Mouse (Mus musculus) hindbrain, postnatal 0 days (tissue): Measurements from ENCODE around the gene Cers6. TPM values are rescaled to one million over a fixed set of nuclear protein-coding genes. Genes with fewer than 3 reads are reported as not detected.

Experiments
- ATAC-seq: fragments of 200-750 bp; cut with Nextera tagmentation; 2 replicates; pipeline ENCODE4 v1.8.0; 2017; ENCODE audit warnings: mild to moderate bottlenecking, moderate TSS enrichment, moderate library complexity
- DNase-seq: peaks from one replicate; pipeline ENCODE4 v3.0.0-alpha.2; 2015; ENCODE audit warnings: low spot score
- H3K27ac ChIP-seq: fragments of 300-500 bp; sonication (generic); 2 replicates; pipeline ENCODE4 v1.5.1; 2014; ENCODE audit warnings: mild to moderate bottlenecking
- H3K27me3 ChIP-seq: fragments of 300-500 bp; sonication (generic); 2 replicates; pipeline ENCODE4 v1.6.1; 2014; ENCODE audit warnings: low read length, mixed read lengths; ENCODE audit not compliant: insufficient read depth
- H3K36me3 ChIP-seq: fragments of 300-500 bp; sonication (generic); 2 replicates; pipeline ENCODE4 v1.6.1; 2014; ENCODE audit warnings: low read length, mixed read lengths; ENCODE audit not compliant: insufficient read depth
- H3K4me1 ChIP-seq: fragments of 300-500 bp; sonication (generic); 2 replicates; pipeline ENCODE4 v1.6.1; 2014; ENCODE audit warnings: antibody characterized with exemption, low read length, mixed read lengths; ENCODE audit not compliant: insufficient read depth
- H3K4me2 ChIP-seq: fragments of 300-500 bp; sonication (generic); 2 replicates; pipeline ENCODE4 v1.6.1; 2014; ENCODE audit warnings: low read depth, mild to moderate bottlenecking, low read length, moderate library complexity, mixed read lengths
- H3K4me3 ChIP-seq: fragments of 300-500 bp; sonication (generic); 2 replicates; pipeline ENCODE4 v1.5.1; 2014; ENCODE audit warnings: low read length
- H3K9ac ChIP-seq: fragments of 300-500 bp; sonication (generic); replicated peaks from 2 replicates; pipeline ENCODE4 v1.6.1; 2014; ENCODE audit warnings: mild to moderate bottlenecking, low read length, moderate library complexity, mixed read lengths
- H3K9me3 ChIP-seq: fragments of 300-500 bp; sonication (generic); 2 replicates; pipeline ENCODE4 v1.6.1; 2016; ENCODE audit warnings: low read length, mixed read lengths
- CTCF ChIP-seq: IDR thresholded peaks from 2 replicates; pipeline ENCODE4 v1.5.1; 2016; ENCODE audit warnings: antibody characterized with exemption, control low read depth, low read depth
- WGBS: fragments of 180-500 bp; shearing (Covaris S2); extraction: QIAGEN DNeasy Blood & Tissue Kit; methylation state at CpG from one replicate; pipeline ENCODE4 v1.1.7; 2014; 5-methylcytosine and 5-hydroxymethylcytosine counted together
- polyA plus RNA-seq: library from polyadenylated mRNA; unstranded; fragments of >200 nt; fragmentation: Nextera tagmentation; extraction: Ambion mirVana; gene quantifications from 2 replicates; pipeline ENCODE4 v1.2.1, GENCODE M21; 2015
- total RNA-seq: library from RNA; depleted of rRNA; stranded (reverse); fragments of >200 nt; gene quantifications from 2 replicates; pipeline ENCODE4 v1.2.3, GENCODE M21; 2014

Cers6 gene
- total and polyA plus RNA-seq, 2 experiments from 2014 or later: 25.8 to 58.7 TPM

- no peak for ATAC-seq
- no peaks in the 10 kb centered on the region for H3K4me1 ChIP-seq
- H3K27me3 ChIP-seq: no peaks in the 10 kb centered on the region
- no peaks in the 10 kb centered on the region for H3K36me3 ChIP-seq
- no peak overlapping the region for H3K4me3 ChIP-seq
- 79% methylated on average over 7 of the region's 7 CpGs for WGBS
- H3K9me3 ChIP-seq: no peaks in the 10 kb centered on the region
- no peak for TF ChIP-seq CTCF
- no peak overlapping the region for H3K4me2 ChIP-seq
- no peak overlapping the region for H3K9ac ChIP-seq
- no peak overlapping the region for H3K27ac ChIP-seq
- no peak for DNase-seq
Measured at GRCm38 (mm10) chr2:69071440-69072235, 210.4 kb downstream of the Cers6 start.

GRCm38 (mm10) chr2:69077189-69077588 is 215.9 kb downstream of the Cers6 start:
- ATAC-seq: 0 out of 2 replicates have a peak, but pooled peaks have one; percentile 40
- Histone ChIP-seq H3K4me3 (no peak overlapping the region), H3K36me3 (no peaks in the 10 kb centered on the region), H3K27ac (no peak overlapping the region), H3K27me3 (no peaks in the 10 kb centered on the region), H3K9ac (no peak overlapping the region), H3K4me2 (no peak overlapping the region), H3K4me1 (0 out of 2 replicates have a peak, but pooled peaks cover 4% of the 10 kb centered on the region), H3K9me3 (no peaks in the 10 kb centered on the region)
- no peak for DNase-seq
- 74% methylated on average over 3 of the region's 3 CpGs for WGBS
- no peak for TF ChIP-seq CTCF

- WGBS: 87% methylated on average over 1 of the region's 1 CpGs
- DNase-seq: no peak
- ATAC-seq: no peak
- Histone ChIP-seq H3K36me3 (no peaks in the 10 kb centered on the region), H3K27me3 (no peaks in the 10 kb centered on the region), H3K4me2 (no peak overlapping the region), H3K4me1 (peaks cover 4% of the 10 kb centered on the region; the same call in 1 of the 2 replicates), H3K9ac (no peak overlapping the region), H3K4me3 (no peak overlapping the region), H3K27ac (no peak overlapping the region), H3K9me3 (no peaks in the 10 kb centered on the region)
- TF ChIP-seq CTCF: no peak
Measured at GRCm38 (mm10) chr2:69080760-69081159, 219.5 kb downstream of the Cers6 start.

GRCm38 (mm10) chr2:69082499-69083197 is 221.4 kb downstream of the Cers6 start:
- Histone ChIP-seq H3K36me3 (no peaks in the 10 kb centered on the region), H3K4me2 (no peak overlapping the region), H3K4me3 (no peak overlapping the region), H3K27me3 (no peaks in the 10 kb centered on the region), H3K9me3 (no peaks in the 10 kb centered on the region), H3K27ac (no peak overlapping the region), H3K9ac (no peak overlapping the region), H3K4me1 (peaks cover 7% of the 10 kb centered on the region; the same call in 1 of the 2 replicates)
- no peak for DNase-seq
- 45% methylated on average over 8 of the region's 8 CpGs for WGBS
- no peak for TF ChIP-seq CTCF
- ATAC-seq: no peak

- Histone ChIP-seq H3K9ac (no peak overlapping the region), H3K36me3 (no peaks in the 10 kb centered on the region), H3K4me2 (no peak overlapping the region), H3K27me3 (no peaks in the 10 kb centered on the region), H3K4me1 (peaks cover 7% of the 10 kb centered on the region; the same call in 1 of the 2 replicates), H3K27ac (no peak overlapping the region), H3K4me3 (no peak overlapping the region), H3K9me3 (no peaks in the 10 kb centered on the region)
- DNase-seq (no peak), ATAC-seq (no peak)
- WGBS: 66% methylated on average over 3 of the region's 3 CpGs
- TF ChIP-seq CTCF: no peak
Measured at GRCm38 (mm10) chr2:69083198-69083509, 221.9 kb downstream of the Cers6 start.

GRCm38 (mm10) chr2:69084416-69084815 is 223.2 kb downstream of the Cers6 start:
- Histone ChIP-seq H3K27ac (no peak overlapping the region), H3K4me1 (peaks cover 7% of the 10 kb centered on the region; the same call in 1 of the 2 replicates), H3K4me3 (no peak overlapping the region), H3K9me3 (no peaks in the 10 kb centered on the region), H3K4me2 (no peak overlapping the region), H3K27me3 (no peaks in the 10 kb centered on the region), H3K36me3 (no peaks in the 10 kb centered on the region), H3K9ac (no peak overlapping the region)
- no peak for DNase-seq
- no peak for TF ChIP-seq CTCF
- WGBS: 87% methylated on average over 6 of the region's 6 CpGs
- no peak for ATAC-seq
